ENCODE assay signal across 27 mouse cellular contexts in the genomic region with DNA sequence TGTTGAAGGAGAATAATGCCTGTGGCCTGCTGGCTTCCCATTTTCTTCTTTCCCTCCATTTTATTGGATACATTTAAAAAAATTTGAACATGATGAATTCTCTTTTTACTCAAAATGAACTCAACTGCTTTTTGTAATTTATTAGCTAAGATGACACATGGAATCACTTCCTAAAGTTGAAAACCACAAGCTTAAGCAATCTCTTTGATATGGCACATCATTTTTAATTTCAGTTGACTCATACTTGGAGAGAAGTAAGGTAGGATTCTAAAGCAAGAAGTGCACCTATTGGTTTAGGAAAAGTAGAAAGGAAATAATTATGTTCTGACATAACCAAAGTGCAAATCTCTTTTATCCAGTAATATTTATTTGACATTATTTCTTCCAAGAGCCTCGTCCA.
DNase-seq lines count a peak whose midpoint lies in the region; ATAC-seq and TF ChIP-seq lines count a peak whose summit lies in the region.
"Had no signal": no experiment of that assay in that cellular context is flagged by ENCODE, and none has a peak within 500 bp of the region (broad histone marks: within the 10 kb centered on the region; RNA-seq: fewer than 3 reads in every experiment).

No protein-coding gene starts in this region.

- H3K4me3 ChIP-seq in myocyte: no peak overlapping the region
- H3K4me3 ChIP-seq: embryonic facial prominence, embryonic 12.5 days; embryonic facial prominence, embryonic 15.5 days; forebrain, embryonic 12.5 days; forebrain, embryonic 15.5 days; heart, embryonic 12.5 days; heart, embryonic 15.5 days had no signal

- peak; percentile 15 for DNase-seq in 416B (ENCODE audit: low read depth)
- peak; percentile 73 for DNase-seq in NIH3T3 (ENCODE audit: low read depth)
- DNase-seq in fibroblast of lung, adult 2 months (ENCODE audit: low read depth): peak; percentile 22
- no peak for DNase-seq in kidney, postnatal 4 days
- no peak for DNase-seq in left cerebral cortex, adult 11 months (ENCODE audit: low spot score)
- DNase-seq: adrenal gland, postnatal 10 days; adrenal gland, postnatal 36 days; cerebellum, adult 18-20 months; cerebellum, adult 9-10 months; cerebellum, postnatal 14 days; gastrocnemius, postnatal 14 days; heart, adult 18-20 months; heart, postnatal 14 days; heart, postnatal 4 days had no signal

- no peak for ATAC-seq in inflammation-experienced regulatory T-cells, adult 6 months
- ATAC-seq: forebrain, embryonic 15.5 days; hindbrain, postnatal 0 days; intestine, postnatal 0 days had no signal

- H3K27me3 ChIP-seq in myocyte (ENCODE audit: control insufficient read depth, insufficient read depth, insufficient read length): no peaks in the 10 kb centered on the region
- H3K27me3 ChIP-seq: CH12.LX; embryonic facial prominence, embryonic 12.5 days; embryonic facial prominence, embryonic 15.5 days; forebrain, embryonic 12.5 days; forebrain, embryonic 15.5 days; heart, embryonic 12.5 days; heart, embryonic 15.5 days had no signal

- TF ChIP-seq POLR2A in myocyte (IDR thresholded peaks at IDR 0.05; ENCODE audit: insufficient read length, low read depth): no peak

- H3K4me2 ChIP-seq in myocyte (ENCODE audit: low read depth): no peak overlapping the region
- H3K4me2 ChIP-seq: embryonic facial prominence, embryonic 12.5 days; embryonic facial prominence, embryonic 15.5 days; forebrain, embryonic 12.5 days; forebrain, embryonic 15.5 days; heart, embryonic 12.5 days; heart, embryonic 15.5 days; hindbrain, embryonic 14.5 days had no signal

- H3ac ChIP-seq in myocyte (ENCODE audit: control insufficient read depth, insufficient read length): no peak overlapping the region

- no peaks in the 10 kb centered on the region for H3K36me3 ChIP-seq in myocyte (ENCODE audit: control insufficient read depth, insufficient read depth)
- H3K36me3 ChIP-seq: embryonic facial prominence, embryonic 12.5 days; embryonic facial prominence, embryonic 15.5 days; forebrain, embryonic 12.5 days; forebrain, embryonic 15.5 days; G1E; heart, embryonic 12.5 days; heart, embryonic 15.5 days had no signal

- no peaks in the 10 kb centered on the region for H3K79me2 ChIP-seq in myocyte (ENCODE audit: control insufficient read depth, insufficient read depth)

TF ChIP-seq in myocyte, 11 proteins besides CTCF, POLR2A, EP300 and RAD21:
- TF ChIP-seq POLR2AphosphoS2 (IDR thresholded peaks at IDR 0.05; ENCODE audit: insufficient read length, low read depth) (no peak), MYOD1 (IDR thresholded peaks at IDR 0.05; ENCODE audit: control insufficient read depth in 1 of 3, insufficient read length in 2 of 3, low read depth in 2 of 3) (no peak), TCF3 (IDR thresholded peaks at IDR 0.05; ENCODE audit: insufficient read length, low read depth) (no peak), MYOG (IDR thresholded peaks at IDR 0.05; ENCODE audit: control insufficient read depth in 1 of 3, insufficient read depth in 1 of 3, insufficient read length in 2 of 3, low read depth in 2 of 3) (no peak), CEBPB (IDR thresholded peaks at IDR 0.05; ENCODE audit: insufficient read depth, poor library complexity, severe bottlenecking) (peak; percentile 77; the same call in 1 of the 2 replicates), REST (IDR thresholded peaks at IDR 0.05; ENCODE audit: insufficient read depth, insufficient read length) (no peak), MAX (IDR thresholded peaks at IDR 0.05; ENCODE audit: low read depth) (no peak)

Comparison
In these comparisons a context has a peak if more than half of its experiments do, and no peak if none do; other contexts are left out.
1. DNase-seq: peak in 416B (single experiment), NIH3T3 (single experiment) and fibroblast of lung, adult 2 months (single experiment); none in kidney, postnatal 4 days (0 of 2) and left cerebral cortex, adult 11 months (single experiment).